Mouse (Mus musculus) frontal cortex, postnatal 10 days (tissue): ENCODE results near the gene Atrx.

ENCODE experiments used
- DNase-seq, 2 experiments: peaks; one replicate each; pipeline ENCODE4 v3.0.0; 2022; ENCODE audit warnings: low spot score in 2 of 2, mixed read lengths in 1 of 2

Gene Atrx

GRCm38 (mm10) chrX:105767177-105767764 is 161.9 kb downstream of the Atrx start:
- no peak for DNase-seq

DNA sequence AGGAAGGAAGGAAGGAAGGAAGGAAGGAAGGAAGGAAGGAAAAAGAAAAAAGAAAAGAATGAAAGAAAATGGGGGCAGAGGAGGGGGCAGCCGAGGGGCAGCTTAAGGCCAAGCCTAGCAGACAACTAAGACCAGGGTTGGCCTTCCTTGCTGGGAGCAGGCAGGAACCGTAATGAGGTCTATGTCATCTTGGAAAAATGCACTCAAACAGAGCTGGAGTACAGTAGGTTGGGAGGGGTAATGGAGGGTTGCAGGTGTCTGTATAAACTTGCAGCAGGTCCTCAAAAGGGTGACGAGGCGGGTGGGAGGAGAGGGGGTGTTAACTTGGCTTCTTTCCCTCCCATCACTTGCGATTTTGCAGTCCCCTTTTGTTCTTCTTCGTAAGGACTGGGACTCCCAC is 163.2 kb downstream of the Atrx start:
- DNase-seq, result no peak

- no peak for DNase-seq
Measured at GRCm38 (mm10) chrX:105765005-105765706, 164.0 kb downstream of the Atrx start.

GRCm38 (mm10) chrX:105764162-105765004 is 164.8 kb downstream of the Atrx start, which contains the start of gene Fgf16:
Fgf16 (plus strand) TSS chrX:105764279.
- DNase-seq, result no peak

DNA sequence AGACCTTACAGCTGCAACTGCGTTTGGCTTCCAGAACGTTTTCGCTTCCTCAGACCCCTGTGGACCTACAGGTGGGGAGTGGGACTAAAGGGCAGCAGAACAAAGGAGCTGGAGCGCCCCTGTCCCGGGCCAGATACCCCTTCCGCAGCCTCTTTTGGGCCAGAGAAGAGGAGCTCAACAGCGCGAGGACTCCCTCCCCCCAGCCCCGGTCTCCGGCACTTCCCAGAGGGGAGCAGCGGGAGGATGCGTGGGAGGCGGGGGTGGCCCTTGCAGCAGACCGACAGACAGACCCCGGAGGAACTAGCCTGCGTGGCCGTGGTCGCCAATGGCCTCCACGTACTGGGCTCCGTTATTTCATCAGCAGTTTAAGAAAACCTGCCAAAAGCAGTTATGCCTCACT is 165.6 kb downstream of the Atrx start:
- DNase-seq, result no peak

DNA sequence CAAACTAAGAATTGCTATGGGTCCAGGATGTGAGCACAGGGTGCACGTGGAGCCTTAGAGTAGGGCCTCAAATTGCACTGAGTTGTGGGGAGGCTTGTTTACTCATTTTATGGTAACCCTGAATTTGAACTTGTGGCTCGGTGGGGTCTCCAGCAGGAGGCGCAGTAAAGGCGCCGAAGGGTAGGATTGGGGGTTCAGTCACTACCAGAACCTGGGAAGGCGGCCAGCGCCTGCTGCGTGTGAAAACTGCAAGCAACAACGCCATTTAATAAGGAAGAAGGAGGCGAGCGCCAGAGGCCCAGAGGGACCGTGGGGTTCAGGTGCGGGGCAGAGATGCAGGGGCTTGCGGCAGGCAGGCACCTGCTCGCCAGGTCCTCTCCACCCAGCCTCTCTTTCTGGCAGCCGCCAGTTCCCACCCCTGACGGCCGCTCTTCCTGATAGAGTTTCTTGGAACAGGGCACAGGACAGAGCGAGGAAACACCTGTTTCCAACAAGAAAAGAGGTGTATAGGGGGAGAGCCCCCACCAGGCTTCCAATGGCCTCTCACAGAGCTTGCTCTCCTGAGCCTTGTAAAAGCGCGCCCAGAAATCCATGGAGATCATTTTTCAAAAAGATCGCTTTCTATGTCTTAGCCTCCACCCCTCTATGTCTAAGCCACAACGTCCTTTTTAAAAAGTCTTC is 166.2 kb downstream of the Atrx start:
- no peak for DNase-seq
